Mouse (Mus musculus) heart, embryonic 15.5 days (tissue): ENCODE data around the gene P4htm. TPM values are rescaled to one million over a fixed set of nuclear protein-coding genes. Genes with fewer than 3 reads are reported as not detected.

Experiments used
- ATAC-seq: fragments of 200-750 bp; cut with Nextera tagmentation; replicated peaks from 2 replicates; pipeline ENCODE4 v1.8.0; 2017; ENCODE audit warnings: low read depth, moderate TSS enrichment; ENCODE audit not compliant: insufficient number of reproducible peaks, insufficient read depth, low FRiP score
- H3K27ac ChIP-seq: fragments of 300-500 bp; sonication (generic); 2 replicates; pipeline ENCODE4 v1.5.1; 2015; ENCODE audit warnings: mild to moderate bottlenecking, inconsistent platforms
- H3K27me3 ChIP-seq: fragments of 300-500 bp; sonication (generic); 2 replicates; pipeline ENCODE4 v1.6.1; 2015; ENCODE audit warnings: inconsistent platforms
- H3K36me3 ChIP-seq: fragments of 300-500 bp; sonication (generic); 2 replicates; pipeline ENCODE4 v1.6.1; 2015; ENCODE audit warnings: mild to moderate bottlenecking, inconsistent platforms
- H3K4me1 ChIP-seq: fragments of 300-500 bp; sonication (generic); replicated peaks from 2 replicates; pipeline ENCODE4 v1.6.1; 2015; ENCODE audit warnings: inconsistent platforms
- H3K4me2 ChIP-seq: fragments of 300-500 bp; sonication (generic); 2 replicates; pipeline ENCODE4 v1.6.1; 2015; ENCODE audit warnings: inconsistent platforms, mild to moderate bottlenecking, moderate library complexity
- H3K4me3 ChIP-seq: fragments of 300-500 bp; sonication (generic); 2 replicates; pipeline ENCODE4 v1.5.1; 2015; ENCODE audit warnings: mild to moderate bottlenecking, inconsistent platforms
- H3K9ac ChIP-seq: fragments of 300-500 bp; sonication (generic); 2 replicates; pipeline ENCODE4 v1.6.1; 2015; ENCODE audit warnings: mild to moderate bottlenecking, inconsistent platforms
- H3K9me3 ChIP-seq: fragments of 300-500 bp; sonication (generic); replicated peaks from 2 replicates; pipeline ENCODE4 v1.6.1; 2016; ENCODE audit warnings: inconsistent platforms
- WGBS: fragments of 180-500 bp; shearing (Covaris S2); methylation state at CpG from one replicate; pipeline ENCODE4 v1.1.7; 2015; ENCODE audit warnings: mixed read lengths; 5-methylcytosine and 5-hydroxymethylcytosine counted together
- microRNA counts: library from miRNA; unstranded; fragments of <30 nt; microRNA quantifications from one replicate; lab custom pipeline; 2016
- microRNA-seq: library from miRNA; unstranded; fragments of <30 nt; microRNA quantifications from one replicate; pipeline ENCODE4, GENCODE M21; 2016
- polyA plus RNA-seq: library from polyadenylated mRNA; unstranded; fragments of >200 nt; fragmentation: Nextera tagmentation; extraction: Ambion mirVana; gene quantifications from 2 replicates; pipeline ENCODE4 v1.2.1, GENCODE M21; 2015

P4htm gene
- polyA plus RNA-seq, 1 experiment from 2014 or later, result 18.6 TPM

DNA sequence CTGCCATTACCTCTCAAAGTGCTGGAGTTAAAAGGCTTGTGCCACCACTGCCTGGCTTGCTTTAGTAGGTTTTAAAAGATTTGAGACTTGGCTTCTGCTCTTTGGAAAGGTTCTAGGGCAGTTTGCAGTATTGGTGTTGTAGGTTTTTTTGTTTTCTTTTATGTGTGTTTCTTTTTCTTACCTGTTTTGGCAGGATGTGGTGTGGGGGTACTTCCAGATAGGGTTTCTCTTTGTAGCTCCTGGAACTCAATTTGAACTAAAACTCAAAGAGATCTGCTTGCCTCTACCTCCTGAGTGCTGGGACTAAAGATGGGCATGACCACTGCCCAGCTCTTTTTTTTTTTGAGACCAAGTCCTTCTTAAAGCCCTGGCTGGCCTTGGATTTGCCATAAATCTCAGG is 56.6 kb downstream of the P4htm start:
- no peak overlapping the region for H3K4me3 ChIP-seq
- H3K27ac ChIP-seq, result no peak overlapping the region
- H3K36me3 ChIP-seq, result peaks cover 80% of the 10 kb centered on the region
- no peak overlapping the region for H3K9ac ChIP-seq
- no peak for ATAC-seq
- no peaks in the 10 kb centered on the region for H3K4me1 ChIP-seq
- no peaks in the 10 kb centered on the region for H3K27me3 ChIP-seq
- no peak overlapping the region for H3K4me2 ChIP-seq
- no peaks in the 10 kb centered on the region for H3K9me3 ChIP-seq

DNA sequence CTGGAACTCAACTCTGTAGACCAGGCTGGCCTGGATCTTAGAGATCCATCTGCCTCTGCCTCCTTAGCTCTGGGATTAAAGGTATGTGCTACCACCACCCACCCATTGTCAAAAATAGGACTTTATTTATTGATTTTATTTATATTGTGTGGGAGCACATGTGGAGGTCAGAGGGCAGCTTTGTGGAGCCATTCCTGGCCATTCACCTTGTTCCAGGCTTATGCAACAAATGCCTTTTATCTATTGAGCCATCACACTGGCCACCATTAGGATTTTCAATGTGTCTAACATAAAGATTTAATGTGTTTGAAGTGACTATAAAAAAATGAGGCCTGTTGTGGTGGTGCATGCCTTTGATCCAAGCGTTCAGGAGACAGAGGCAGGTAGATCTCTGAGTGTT is 66.0 kb downstream of the P4htm start:
- ATAC-seq, result no peak
- no peak overlapping the region for H3K4me3 ChIP-seq
- WGBS, result 98% methylated on average over 1 of the region's 1 CpGs

DNA sequence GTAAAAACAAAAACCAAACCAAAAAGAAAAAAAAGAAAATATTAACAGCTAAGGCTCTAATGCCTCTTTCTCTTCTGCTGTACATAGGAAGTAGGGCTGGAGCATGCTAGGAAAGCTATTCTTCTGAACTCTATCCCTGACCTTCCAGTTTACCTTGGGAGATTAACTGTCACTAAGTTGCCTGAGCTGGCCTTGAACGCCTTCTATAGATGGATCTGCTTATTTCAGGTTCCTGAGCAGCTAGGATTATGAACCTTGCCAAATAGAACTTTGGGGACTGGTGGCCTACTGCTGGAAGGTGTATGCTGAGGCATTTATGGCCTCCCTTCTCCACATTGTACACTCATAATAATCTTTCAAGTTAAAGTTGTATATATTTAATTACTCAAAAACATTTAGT is 66.5 kb downstream of the P4htm start:
- no peak for ATAC-seq
- peaks cover 68% of the 10 kb centered on the region for H3K36me3 ChIP-seq
- no peaks in the 10 kb centered on the region for H3K4me1 ChIP-seq
- no peak overlapping the region for H3K4me3 ChIP-seq
- no peak overlapping the region for H3K9ac ChIP-seq
- 76% methylated on average over 1 of the region's 1 CpGs for WGBS
- H3K9me3 ChIP-seq, result no peaks in the 10 kb centered on the region
- no peaks in the 10 kb centered on the region for H3K27me3 ChIP-seq
- H3K4me2 ChIP-seq, result no peak overlapping the region
- H3K27ac ChIP-seq, result no peak overlapping the region

More for the DNA sequence above, 66.0 kb downstream of the P4htm start:
- no peak overlapping the region for H3K27ac ChIP-seq
- H3K27me3 ChIP-seq, result no peaks in the 10 kb centered on the region
- H3K9me3 ChIP-seq, result no peaks in the 10 kb centered on the region
- H3K9ac ChIP-seq, result no peak overlapping the region
- H3K36me3 ChIP-seq, result peaks cover 74% of the 10 kb centered on the region
- no peaks in the 10 kb centered on the region for H3K4me1 ChIP-seq
- no peak overlapping the region for H3K4me2 ChIP-seq

MicroRNA genes within 50 kb of the gene (microRNA counts, 519-probe panel; counts per million panel counts)
- 2,762 counts per million, percentile 66 among the panel's probes with 10 or more counts for microRNA mmu-miR-191 (lab: Ali Mortazavi, UCI)
- microRNA mmu-miR-425 (lab: Ali Mortazavi, UCI), result 2,714 counts per million, percentile 64 among the panel's probes with 10 or more counts

Small RNA genes within 50 kb of the gene (microRNA-seq; reads per million reads assigned to microRNA genes)
- gene Gm24083 (not detected), gene Mir191 (not detected), gene Mir425 (1,736 reads per million, percentile 82 among the genes with 10 or more reads in this experiment)

Other genes with a start within 250 kb of the P4htm start
- gene Usp4, start 249.8 kb downstream of the P4htm start, polyA plus RNA-seq, result 68.3 and 88.0 TPM in 2 replicates
- 0.38 and 0.53 TPM in 2 replicates for gene 1700102P08Rik, start 204.9 kb downstream of the P4htm start, polyA plus RNA-seq
- 0.84 and 1.1 TPM in 2 replicates for gene Ccdc36, start 169.2 kb downstream of the P4htm start, polyA plus RNA-seq
- not detected in 2 replicates for gene BC048562, start 161.2 kb downstream of the P4htm start, polyA plus RNA-seq
- 32.2 and 42.1 TPM in 2 replicates for gene Ccdc71, start 137.1 kb downstream of the P4htm start, polyA plus RNA-seq
- 95.7 and 103 TPM in 2 replicates for gene Klhdc8b, start 136.1 kb downstream of the P4htm start, polyA plus RNA-seq
- gene Lamb2, start 117.9 kb downstream of the P4htm start, polyA plus RNA-seq, result 55.5 and 64.2 TPM in 2 replicates
- gene Usp19, start 107.1 kb downstream of the P4htm start, polyA plus RNA-seq, result 51.5 and 68.5 TPM in 2 replicates
- 49.4 and 67.5 TPM in 2 replicates for gene Qars, start 90.0 kb downstream of the P4htm start, polyA plus RNA-seq
- 75.1 and 84.6 TPM in 2 replicates for gene Qrich1, start 80.9 kb downstream of the P4htm start, polyA plus RNA-seq
- gene Impdh2, start 37.4 kb downstream of the P4htm start, polyA plus RNA-seq, result 81.6 and 97.3 TPM in 2 replicates
- gene Ndufaf3, start 30.2 kb downstream of the P4htm start, polyA plus RNA-seq, result 52.6 and 55.4 TPM in 2 replicates
- gene Dalrd3, start 27.8 kb downstream of the P4htm start, polyA plus RNA-seq, result 66.8 and 103 TPM in 2 replicates
- gene Wdr6, start 18.9 kb downstream of the P4htm start, polyA plus RNA-seq, result 42.5 and 68.5 TPM in 2 replicates
- gene Arih2, start 51.7 kb upstream of the P4htm start, polyA plus RNA-seq, result 38.3 and 47.1 TPM in 2 replicates
- gene Slc25a20, start 64.4 kb upstream of the P4htm start, polyA plus RNA-seq, result 73.4 and 74.6 TPM in 2 replicates
- gene Prkar2a, start 91.6 kb upstream of the P4htm start, polyA plus RNA-seq, result 25.7 and 26.8 TPM in 2 replicates
- gene Ip6k2, start 186.1 kb upstream of the P4htm start, polyA plus RNA-seq, result 28.8 and 36.3 TPM in 2 replicates
- gene Nckipsd, start 210.7 kb upstream of the P4htm start, polyA plus RNA-seq, result 9.7 and 14.5 TPM in 2 replicates
- gene Celsr3, start 228.7 kb upstream of the P4htm start, polyA plus RNA-seq, result 0.06 and 0.22 TPM in 2 replicates